Mouse (Mus musculus): ENCODE results near the gene Reg1.

GRCm38 (mm10) chr6:78452804-78453203 lies 30.3 kb downstream of the Reg1 start:
- TF ChIP-seq CTCF (IDR thresholded peaks at IDR 0.05; ENCODE audit: low read depth) (no peak), EP300 (IDR thresholded peaks at IDR 0.05; ENCODE audit: low read depth) (no peak)
